Mouse (Mus musculus) stomach, embryonic 16.5 days (tissue): ENCODE measurements around the gene Hist1h2ab. TPM values are rescaled to one million over a fixed set of nuclear protein-coding genes. Genes with fewer than 3 reads are reported as not detected.
"Not testable (repeated sequence)": the region's sequence is repeated elsewhere in the genome, so short reads cannot be mapped to it uniquely, and the experiment has no call there.

ENCODE experiments used
- ATAC-seq: fragments of 200-750 bp; cut with Nextera tagmentation; 2 replicates; pipeline ENCODE4 v1.8.0; 2017; ENCODE audit warnings: moderate number of reproducible peaks, moderate TSS enrichment; ENCODE audit not compliant: insufficient read depth, low FRiP score
- H3K27ac ChIP-seq: fragments of 300-500 bp; sonication (generic); 2 replicates; pipeline ENCODE4 v1.5.1; 2014; ENCODE audit warnings: low read length
- H3K27me3 ChIP-seq: fragments of 300-500 bp; sonication (generic); 2 replicates; pipeline ENCODE4 v1.6.1; 2014; ENCODE audit warnings: low read length, control low read depth, mixed read lengths; ENCODE audit not compliant: control insufficient read depth, insufficient read depth
- H3K36me3 ChIP-seq: fragments of 300-500 bp; sonication (generic); 2 replicates; pipeline ENCODE4 v1.6.1; 2014; ENCODE audit warnings: low read length; ENCODE audit not compliant: control insufficient read depth, insufficient read depth
- H3K4me1 ChIP-seq: fragments of 300-500 bp; sonication (generic); 2 replicates; pipeline ENCODE4 v1.6.1; 2014; ENCODE audit warnings: low read length, control low read depth, mixed read lengths; ENCODE audit not compliant: control insufficient read depth, insufficient read depth
- H3K4me2 ChIP-seq: fragments of 300-500 bp; sonication (generic); 2 replicates; pipeline ENCODE4 v1.6.1; 2014; ENCODE audit warnings: low read depth, low read length, mixed read lengths
- H3K4me3 ChIP-seq: fragments of 300-500 bp; sonication (generic); replicated peaks from 2 replicates; pipeline ENCODE4 v1.5.1; 2014; ENCODE audit warnings: mild to moderate bottlenecking, low read length
- H3K9ac ChIP-seq: fragments of 300-500 bp; sonication (generic); 2 replicates; pipeline ENCODE4 v1.6.1; 2014; ENCODE audit warnings: low read length
- H3K9me3 ChIP-seq: fragments of 300-500 bp; sonication (generic); replicated peaks from 2 replicates; pipeline ENCODE4 v1.6.1; 2016; ENCODE audit warnings: low read length, control low read depth; ENCODE audit not compliant: control insufficient read depth
- WGBS: fragments of 180-500 bp; shearing (Covaris S2); extraction: QIAGEN DNeasy Blood & Tissue Kit; methylation state at CpG from one replicate; pipeline ENCODE4 v1.1.7; 2014; 5-methylcytosine and 5-hydroxymethylcytosine counted together
- polyA plus RNA-seq: library from polyadenylated mRNA; unstranded; fragments of >200 nt; fragmentation: Nextera tagmentation; extraction: Ambion mirVana; gene quantifications from 2 replicates; pipeline ENCODE4 v1.2.1, GENCODE M21; 2015

The Hist1h2ab gene
- polyA plus RNA-seq, result 16.2 and 26.2 TPM in 2 replicates

DNA sequence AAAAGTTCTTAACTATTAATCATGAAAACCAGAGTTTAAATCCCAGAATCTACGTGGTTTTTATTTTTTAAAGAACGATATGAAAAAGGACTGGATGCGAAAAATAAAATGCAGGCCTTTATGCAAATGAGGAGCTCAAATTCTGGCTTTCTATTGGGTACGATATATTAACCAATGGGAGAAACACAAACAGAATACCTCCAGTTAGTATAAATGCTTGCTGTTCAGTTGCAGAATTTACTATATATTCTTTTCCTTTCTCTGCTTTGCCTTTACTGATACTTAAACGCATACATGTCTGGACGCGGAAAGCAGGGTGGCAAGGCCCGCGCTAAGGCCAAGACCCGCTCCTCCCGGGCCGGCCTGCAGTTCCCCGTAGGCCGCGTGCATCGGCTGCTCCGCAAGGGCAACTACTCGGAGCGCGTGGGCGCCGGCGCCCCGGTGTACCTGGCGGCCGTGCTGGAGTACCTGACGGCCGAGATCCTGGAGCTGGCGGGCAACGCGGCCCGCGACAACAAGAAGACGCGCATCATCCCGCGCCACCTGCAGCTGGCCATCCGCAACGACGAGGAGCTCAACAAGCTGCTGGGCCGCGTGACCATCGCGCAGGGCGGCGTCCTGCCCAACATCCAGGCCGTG is at the start of gene Hist1h2ab:
Hist1h2ab (plus strand) TSS at position 288 of the 639 bp plus-strand sequence.
- H3K36me3 ChIP-seq, H3K9me3 ChIP-seq, H3K27me3 ChIP-seq: not testable (repeated sequence)
- Histone ChIP-seq H3K4me2 (peak within 1 kb of the TSS; percentile 61), H3K27ac (peak within 1 kb of the TSS; percentile 96), H3K4me3 (peak within 1 kb of the TSS; percentile 47), H3K9ac (peak within 1 kb of the TSS; percentile 71), H3K4me1 (peaks cover 12% of the 10 kb centered on the region)
- WGBS, result under 1% methylated on average over 28 of the region's 47 CpGs
- ATAC-seq, result peak; percentile 44; the same call in 1 of the 2 replicates

DNA sequence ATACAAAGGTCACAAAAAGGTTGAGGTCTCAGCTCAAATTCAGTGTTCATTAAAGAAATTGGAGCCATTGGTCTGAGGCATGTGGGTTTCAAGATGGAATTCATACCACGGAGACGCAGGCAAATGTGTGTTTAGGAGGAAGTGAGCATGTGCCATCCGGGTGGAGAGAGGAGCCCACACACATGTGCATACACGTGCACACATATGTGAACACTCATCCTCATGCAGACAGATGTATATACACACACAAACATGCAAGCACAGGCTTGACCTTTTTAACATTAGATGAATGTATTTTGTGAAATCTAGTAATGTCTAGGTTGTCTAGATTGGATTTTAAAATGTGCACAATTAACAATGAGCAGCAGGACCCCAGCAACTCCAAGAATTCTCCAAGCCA is 48.7 kb upstream of the Hist1h2ab start:
- Histone ChIP-seq H3K4me2 (no peak overlapping the region), H3K4me1 (0 out of 2 replicates have a peak, but pooled peaks cover 2% of the 10 kb centered on the region), H3K9me3 (no peaks in the 10 kb centered on the region), H3K9ac (no peak overlapping the region), H3K27me3 (no peaks in the 10 kb centered on the region), H3K4me3 (no peak overlapping the region), H3K36me3 (no peaks in the 10 kb centered on the region), H3K27ac (no peak overlapping the region)
- WGBS, result 75% methylated on average over 4 of the region's 4 CpGs
- ATAC-seq, result no peak

DNA sequence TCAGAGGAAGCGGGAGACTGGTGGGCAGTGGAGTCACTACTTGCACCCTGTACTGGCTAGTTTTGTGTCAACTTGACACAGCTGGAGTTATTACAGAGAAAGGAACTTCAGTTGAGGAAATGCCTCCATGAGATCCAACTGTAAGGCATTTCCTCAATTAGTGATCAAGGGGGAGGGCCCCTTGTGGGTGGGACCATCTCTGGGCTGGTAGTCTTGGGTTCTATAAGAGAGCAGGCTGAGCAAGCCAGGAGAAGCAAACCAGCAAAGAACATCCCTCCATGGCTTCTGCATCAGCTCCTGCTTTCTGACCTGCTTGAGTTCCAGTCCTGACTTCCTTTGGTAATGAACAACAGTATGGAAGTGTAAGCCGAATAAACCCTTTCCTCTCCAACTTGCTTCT is 48.1 kb upstream of the Hist1h2ab start:
- not testable (repeated sequence) for H3K9ac ChIP-seq, H3K4me1 ChIP-seq, H3K9me3 ChIP-seq, H3K4me2 ChIP-seq, H3K27ac ChIP-seq, ATAC-seq, H3K27me3 ChIP-seq, H3K4me3 ChIP-seq, H3K36me3 ChIP-seq
- WGBS, result 74% methylated on average over 2 of the region's 2 CpGs

DNA sequence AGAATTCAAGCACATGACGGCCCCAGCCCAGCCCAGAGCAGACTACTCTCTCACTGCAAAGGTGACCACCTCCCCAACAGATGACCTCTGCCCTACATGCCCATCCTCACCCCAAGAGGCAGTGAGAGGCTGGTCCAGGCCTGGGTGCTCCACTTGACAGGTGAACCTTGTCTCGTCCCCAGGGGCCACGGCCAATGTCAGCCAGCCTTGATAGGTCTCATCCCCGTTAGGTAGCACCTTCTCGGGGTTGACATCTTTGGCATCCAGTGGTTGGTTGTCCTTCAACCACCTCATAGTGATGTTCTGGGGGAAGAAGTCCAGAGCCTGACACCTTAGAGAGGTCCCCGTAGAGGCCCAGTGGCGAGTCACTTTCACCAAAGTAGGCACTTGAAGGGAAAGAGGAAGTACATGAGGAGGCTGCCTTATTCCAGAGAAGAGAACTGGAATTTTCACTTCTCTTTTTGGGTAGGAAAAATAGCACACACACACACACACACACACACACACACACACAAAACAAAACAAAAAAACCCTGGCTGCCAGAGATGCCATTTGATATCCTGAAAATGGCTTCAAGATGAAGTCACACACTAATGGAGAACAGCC is 45.1 kb upstream of the Hist1h2ab start:
- ATAC-seq, result no peak

DNA sequence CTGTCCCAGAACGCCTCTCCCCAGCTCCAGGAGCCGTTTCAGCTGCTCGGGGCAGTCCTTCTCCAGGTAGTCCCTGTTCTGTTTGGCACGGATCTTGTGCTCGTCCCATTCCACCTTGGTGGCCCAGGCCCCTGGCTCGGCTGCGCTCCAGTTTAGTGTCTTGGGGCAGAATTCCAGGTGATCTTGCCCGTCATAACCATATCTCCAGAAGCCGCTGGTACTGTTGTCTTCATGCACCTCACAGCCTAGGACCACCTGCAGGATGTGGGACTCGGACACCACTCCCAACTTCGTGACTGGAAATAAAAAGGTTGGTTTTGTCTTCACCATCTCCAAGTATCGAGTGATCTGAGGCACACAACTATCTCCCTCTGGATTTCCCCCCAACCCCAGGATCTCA is 44.2 kb upstream of the Hist1h2ab start:
- Histone ChIP-seq H3K27me3 (no peaks in the 10 kb centered on the region), H3K4me3 (no peak overlapping the region), H3K9me3 (no peaks in the 10 kb centered on the region), H3K36me3 (no peaks in the 10 kb centered on the region), H3K27ac (no peak overlapping the region), H3K4me1 (peaks cover 6% of the 10 kb centered on the region), H3K9ac (no peak overlapping the region), H3K4me2 (no peak overlapping the region)
- no peak for ATAC-seq
- 93% methylated on average over 12 of the region's 12 CpGs for WGBS

More for the DNA sequence above, 45.1 kb upstream of the Hist1h2ab start:
- Histone ChIP-seq H3K4me1 (peaks cover 9% of the 10 kb centered on the region), H3K36me3 (no peaks in the 10 kb centered on the region), H3K9ac (no peak overlapping the region), H3K27ac (no peak overlapping the region), H3K4me3 (no peak overlapping the region), H3K4me2 (no peak overlapping the region), H3K27me3 (no peaks in the 10 kb centered on the region), H3K9me3 (no peaks in the 10 kb centered on the region)
- 93% methylated on average over 7 of the region's 7 CpGs for WGBS

DNA sequence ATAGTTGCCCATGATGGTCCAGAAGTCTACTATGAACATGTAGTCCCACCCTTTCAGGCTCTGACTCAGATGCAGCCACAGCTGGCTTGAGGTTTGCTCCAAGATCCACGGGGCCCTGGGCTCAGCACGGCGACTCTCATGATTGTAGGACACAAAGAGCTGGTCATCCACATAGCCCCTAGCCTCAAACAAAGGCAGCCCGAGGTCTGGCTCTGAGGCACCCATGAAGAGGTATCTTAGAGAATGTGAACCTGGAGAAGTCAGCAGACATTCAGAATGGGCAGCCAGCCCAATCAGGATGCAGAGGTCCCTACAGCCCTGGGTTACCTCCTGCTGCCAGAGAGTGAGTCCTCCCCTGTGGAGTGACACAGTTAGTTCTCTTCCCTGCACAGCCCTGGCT is 42.9 kb upstream of the Hist1h2ab start:
- Histone ChIP-seq H3K27ac (no peak overlapping the region), H3K9ac (no peak overlapping the region), H3K4me1 (peaks cover 6% of the 10 kb centered on the region), H3K4me2 (no peak overlapping the region), H3K4me3 (no peak overlapping the region), H3K27me3 (no peaks in the 10 kb centered on the region), H3K9me3 (no peaks in the 10 kb centered on the region), H3K36me3 (no peaks in the 10 kb centered on the region)
- ATAC-seq, result no peak
- 78% methylated on average over 4 of the region's 4 CpGs for WGBS

DNA sequence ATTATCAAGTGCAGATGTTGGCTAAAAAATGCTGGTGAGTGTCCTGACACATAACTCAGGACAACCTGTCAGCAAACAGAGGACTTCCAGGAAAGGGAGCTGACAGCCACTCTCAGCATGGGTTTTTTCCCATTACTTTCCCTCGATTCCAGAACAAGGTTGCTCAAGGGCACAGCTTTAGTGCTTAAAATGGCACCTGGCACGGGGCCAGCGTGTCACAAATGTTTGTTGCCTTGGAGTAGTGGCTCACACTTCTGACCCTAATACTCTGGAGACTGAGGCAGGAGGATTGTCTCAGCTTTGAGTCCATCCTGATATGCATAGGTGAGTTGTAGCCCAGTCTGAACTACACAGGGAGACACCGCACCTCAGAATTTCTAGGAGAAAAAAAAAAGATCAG is 42.3 kb upstream of the Hist1h2ab start:
- no peak overlapping the region for H3K27ac ChIP-seq
- H3K27me3 ChIP-seq, result no peaks in the 10 kb centered on the region
- H3K4me1 ChIP-seq, result peaks cover 6% of the 10 kb centered on the region
- no peak for ATAC-seq
- no peaks in the 10 kb centered on the region for H3K36me3 ChIP-seq
- no peak overlapping the region for H3K4me2 ChIP-seq
- no peak overlapping the region for H3K9ac ChIP-seq
- 67% methylated on average over 4 of the region's 4 CpGs for WGBS
- no peaks in the 10 kb centered on the region for H3K9me3 ChIP-seq
- no peak overlapping the region for H3K4me3 ChIP-seq

DNA sequence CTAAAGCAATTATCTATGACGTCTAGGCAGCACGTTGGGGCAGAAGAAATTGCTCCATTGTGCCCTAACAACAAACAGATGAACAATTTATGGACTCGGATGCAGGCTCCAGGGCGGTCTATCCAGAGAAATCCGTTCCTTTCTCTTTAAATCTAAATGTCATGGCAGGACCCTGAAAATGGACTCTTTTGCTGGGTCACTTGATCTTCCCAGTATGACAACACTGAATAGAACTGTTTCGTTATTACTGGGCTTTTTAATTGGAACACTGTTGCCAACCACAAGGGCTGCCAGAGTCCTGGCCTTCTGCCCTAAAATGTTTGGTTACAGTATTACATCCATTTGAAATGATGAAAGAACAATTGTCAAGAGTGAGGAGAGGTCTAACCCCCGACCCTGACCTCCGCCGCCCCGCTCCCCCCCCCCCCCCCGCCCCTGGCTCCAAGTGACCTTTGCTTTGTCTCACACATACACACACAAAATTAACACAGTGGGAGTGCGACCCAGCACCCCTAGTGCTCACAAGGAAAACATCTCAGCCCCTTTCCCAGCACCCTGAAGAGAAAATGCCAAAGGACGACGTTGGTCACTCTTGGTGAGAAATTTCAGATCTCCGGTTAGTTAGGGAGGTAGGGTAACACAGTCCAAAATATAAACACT is 41.1 kb upstream of the Hist1h2ab start:
- H3K9ac ChIP-seq, result peak overlapping the region; percentile 82
- no peaks in the 10 kb centered on the region for H3K9me3 ChIP-seq
- H3K36me3 ChIP-seq, result no peaks in the 10 kb centered on the region
- H3K4me2 ChIP-seq, result peak overlapping the region; percentile 88
- ATAC-seq, result no peak
- peaks cover 6% of the 10 kb centered on the region for H3K4me1 ChIP-seq
- H3K27ac ChIP-seq, result no peak overlapping the region
- WGBS, result 29% methylated on average over 15 of the region's 15 CpGs
- H3K27me3 ChIP-seq, result no peaks in the 10 kb centered on the region
- H3K4me3 ChIP-seq, result peak overlapping the region; percentile 53

DNA sequence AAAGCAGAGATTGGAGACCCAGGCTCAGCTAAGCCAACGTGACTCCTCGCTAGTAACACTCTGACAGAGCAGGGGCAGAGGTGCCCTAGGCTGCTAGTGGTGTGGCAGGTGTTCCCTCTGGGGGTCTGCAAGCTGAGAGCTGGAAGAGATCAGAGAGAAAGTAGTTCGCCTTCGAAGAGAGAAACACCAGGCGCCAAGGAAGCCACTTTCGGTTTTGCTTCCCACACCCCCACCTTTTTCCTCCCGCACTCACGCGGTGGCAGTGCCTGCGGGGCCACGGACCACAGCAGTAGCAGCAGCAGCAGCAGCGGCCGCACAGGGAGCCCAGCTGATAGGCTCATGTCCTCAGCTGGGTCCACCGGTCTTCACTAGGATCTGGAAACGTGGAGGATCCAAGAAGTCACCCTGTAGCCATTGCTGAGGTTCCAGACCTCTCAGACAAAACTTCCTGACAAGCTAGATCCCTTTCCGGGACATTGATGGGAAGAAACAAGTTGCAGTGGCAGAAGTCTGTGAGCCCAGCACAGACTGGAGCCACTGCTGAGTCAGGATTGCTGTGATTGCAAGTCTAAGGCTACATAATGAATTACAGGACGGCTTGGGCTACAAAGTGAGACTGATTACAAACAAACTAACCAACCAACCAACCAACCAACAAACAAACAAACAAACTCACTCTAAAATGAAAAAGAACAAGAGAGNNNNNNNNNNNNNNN is 40.4 kb upstream of the Hist1h2ab start, which contains the start of gene Hfe:
Hfe (minus strand) TSS at position 481 of the 716 bp plus-strand sequence.
- peak within 1 kb of the TSS; percentile 82 for H3K9ac ChIP-seq
- H3K27me3 ChIP-seq, result no peaks in the 10 kb centered on the region
- H3K27ac ChIP-seq, result no peak within 1 kb of the TSS; the same call in 1 of the 2 replicates
- peak within 1 kb of the TSS; percentile 88 for H3K4me2 ChIP-seq
- H3K9me3 ChIP-seq, result no peaks in the 10 kb centered on the region
- 2% methylated on average over 17 of the region's 17 CpGs for WGBS
- H3K36me3 ChIP-seq, result no peaks in the 10 kb centered on the region
- H3K4me3 ChIP-seq, result peak within 1 kb of the TSS; percentile 53
- ATAC-seq, result peak; percentile 56
- H3K4me1 ChIP-seq, result peaks cover 6% of the 10 kb centered on the region
